Mouse (Mus musculus) megakaryocyte, embryonic 14.5 days (primary cell): ENCODE data around the gene Ddx18.

Experiments
- FLI1 ChIP-seq: IDR thresholded peaks from 2 replicates; pipeline ENCODE4 v1.6.1; 2012; ENCODE audit warnings: low read length, inconsistent platforms, mixed read lengths
- GATA1 ChIP-seq: IDR thresholded peaks from 3 replicates; pipeline ENCODE4 v1.6.1; 2012; ENCODE audit warnings: mixed read lengths, low read length, inconsistent platforms, borderline replicate concordance

DNA sequence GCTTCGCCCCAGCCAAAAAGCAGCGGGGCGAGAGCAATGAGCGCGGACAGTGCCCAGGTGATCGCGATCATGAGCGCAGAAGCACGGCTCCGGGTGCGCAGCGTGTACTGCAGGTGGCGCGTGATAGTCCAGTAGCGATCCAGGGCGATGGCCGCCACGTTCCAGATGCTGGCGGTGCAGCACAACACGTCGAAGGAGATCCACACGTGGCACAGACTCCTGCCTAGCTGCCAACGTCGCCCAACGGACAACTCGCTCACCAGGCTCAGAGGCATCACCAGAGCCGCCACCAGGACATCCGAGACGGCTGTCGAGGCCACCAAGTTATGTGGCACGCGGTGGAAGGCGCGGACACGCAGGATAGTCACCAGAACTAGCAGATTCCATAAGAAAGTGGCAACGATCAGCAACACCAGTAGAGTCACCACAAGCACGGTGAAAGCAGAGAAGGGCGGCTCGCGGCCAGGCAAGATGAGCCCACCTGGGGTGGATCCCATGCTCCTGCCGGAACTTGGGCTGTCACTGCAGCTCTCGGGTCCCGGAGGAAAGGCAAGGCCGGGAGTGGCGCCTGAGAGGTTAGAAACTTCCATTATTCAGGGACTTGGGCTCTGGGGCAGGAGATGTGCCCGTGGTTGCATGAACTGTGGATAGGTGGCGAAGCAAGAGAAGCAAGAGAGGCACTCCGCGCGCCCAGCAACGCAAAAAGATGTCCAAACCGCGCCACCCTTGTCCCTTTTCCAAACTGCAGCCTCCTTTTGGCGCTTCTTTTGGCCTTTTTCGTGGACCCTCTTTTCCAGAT, 40.0 kb downstream of the Ddx18 start:
- TF ChIP-seq GATA1 (no peak), FLI1 (no peak)
